Mouse (Mus musculus) kidney, postnatal 0 days (tissue): ENCODE data around the gene Akap1. TPM values are rescaled to one million over a fixed set of nuclear protein-coding genes. Genes with fewer than 3 reads are reported as not detected.
A peak's percentile ranks its signal among the peaks of the same experiment; 100 is the strongest.

Source experiments
- ATAC-seq: fragments of 200-750 bp; cut with Nextera tagmentation; replicated peaks from 2 replicates; pipeline ENCODE4 v1.8.0; 2017; ENCODE audit warnings: low read depth, moderate number of reproducible peaks, moderate TSS enrichment, moderate library complexity; ENCODE audit not compliant: low FRiP score
- DNase-seq: peaks from one replicate; pipeline ENCODE4 v3.0.0-alpha.2; 2016; ENCODE audit warnings: low spot score
- H3K27ac ChIP-seq: fragments of 300-500 bp; sonication (generic); 2 replicates; pipeline ENCODE4 v1.5.1; 2014; ENCODE audit warnings: mild to moderate bottlenecking
- H3K27me3 ChIP-seq: fragments of 300-500 bp; sonication (generic); 2 replicates; pipeline ENCODE4 v1.6.1; 2014; ENCODE audit warnings: low read length, mixed read lengths; ENCODE audit not compliant: insufficient read depth
- H3K36me3 ChIP-seq: fragments of 300-500 bp; sonication (generic); 2 replicates; pipeline ENCODE4 v1.6.1; 2014; ENCODE audit warnings: low read length, mixed read lengths; ENCODE audit not compliant: insufficient read depth
- H3K4me1 ChIP-seq: fragments of 300-500 bp; sonication (generic); replicated peaks from 2 replicates; pipeline ENCODE4 v1.6.1; 2014; ENCODE audit warnings: antibody characterized with exemption, low read length, mixed read lengths; ENCODE audit not compliant: insufficient read depth
- H3K4me2 ChIP-seq: fragments of 300-500 bp; sonication (generic); 2 replicates; pipeline ENCODE4 v1.6.1; 2014; ENCODE audit warnings: mild to moderate bottlenecking, low read length, moderate library complexity, mixed read lengths
- H3K4me3 ChIP-seq: fragments of 300-500 bp; sonication (generic); replicated peaks from 2 replicates; pipeline ENCODE4 v1.5.1; 2014; ENCODE audit warnings: low read depth, low read length
- H3K9ac ChIP-seq: fragments of 300-500 bp; sonication (generic); 2 replicates; pipeline ENCODE4 v1.6.1; 2014; ENCODE audit warnings: low read depth, low read length
- H3K9me3 ChIP-seq: fragments of 300-500 bp; sonication (generic); replicated peaks from 2 replicates; pipeline ENCODE4 v1.6.1; 2016; ENCODE audit warnings: low read length, inconsistent platforms, mixed read lengths
- CTCF ChIP-seq: IDR thresholded peaks from 2 replicates; pipeline ENCODE4 v1.5.1; 2016; ENCODE audit warnings: antibody characterized with exemption, low read depth, mild to moderate bottlenecking, moderate library complexity
- WGBS: fragments of 180-500 bp; shearing (Covaris S2); extraction: QIAGEN DNeasy Blood & Tissue Kit; methylation state at CpG from one replicate; pipeline ENCODE4 v1.1.7; 2014; 5-methylcytosine and 5-hydroxymethylcytosine counted together
- polyA plus RNA-seq: library from polyadenylated mRNA; unstranded; fragments of >200 nt; fragmentation: Nextera tagmentation; extraction: Ambion mirVana; gene quantifications from 2 replicates; pipeline ENCODE4 v1.2.1, GENCODE M21; 2015

Gene Akap1
- polyA plus RNA-seq, 1 experiment from 2014 or later = 16.9 TPM

DNA sequence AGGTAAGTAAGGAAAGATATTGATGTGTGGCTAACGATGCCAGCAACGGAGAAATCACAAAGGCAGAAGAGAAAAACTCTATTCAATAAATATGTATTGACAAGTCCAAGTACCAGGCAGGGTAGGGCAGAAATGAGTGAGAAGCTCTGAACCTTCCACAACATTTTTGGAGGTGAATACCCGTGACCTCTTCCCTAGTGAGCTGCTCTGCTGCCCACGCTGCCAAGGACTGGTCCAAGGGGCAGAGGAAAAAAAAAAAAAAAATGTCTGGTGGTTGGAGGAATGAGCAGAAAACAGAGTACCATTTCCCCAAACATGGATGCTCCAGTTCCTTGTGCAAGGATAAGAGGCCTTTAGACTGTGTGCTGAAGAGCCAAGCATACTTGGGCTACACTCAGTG is 11.6 kb downstream of the Akap1 start:
- Histone ChIP-seq H3K4me2 (no peak overlapping the region), H3K36me3 (no peaks in the 10 kb centered on the region), H3K27me3 (no peaks in the 10 kb centered on the region), H3K4me1 (peaks cover 31% of the 10 kb centered on the region; the same call in 1 of the 2 replicates), H3K9me3 (no peaks in the 10 kb centered on the region), H3K4me3 (no peak overlapping the region), H3K27ac (no peak overlapping the region), H3K9ac (no peak overlapping the region)
- DNase-seq (no peak), ATAC-seq (no peak)
- 73% methylated on average over 4 of the region's 4 CpGs for WGBS
- no peak for TF ChIP-seq CTCF

DNA sequence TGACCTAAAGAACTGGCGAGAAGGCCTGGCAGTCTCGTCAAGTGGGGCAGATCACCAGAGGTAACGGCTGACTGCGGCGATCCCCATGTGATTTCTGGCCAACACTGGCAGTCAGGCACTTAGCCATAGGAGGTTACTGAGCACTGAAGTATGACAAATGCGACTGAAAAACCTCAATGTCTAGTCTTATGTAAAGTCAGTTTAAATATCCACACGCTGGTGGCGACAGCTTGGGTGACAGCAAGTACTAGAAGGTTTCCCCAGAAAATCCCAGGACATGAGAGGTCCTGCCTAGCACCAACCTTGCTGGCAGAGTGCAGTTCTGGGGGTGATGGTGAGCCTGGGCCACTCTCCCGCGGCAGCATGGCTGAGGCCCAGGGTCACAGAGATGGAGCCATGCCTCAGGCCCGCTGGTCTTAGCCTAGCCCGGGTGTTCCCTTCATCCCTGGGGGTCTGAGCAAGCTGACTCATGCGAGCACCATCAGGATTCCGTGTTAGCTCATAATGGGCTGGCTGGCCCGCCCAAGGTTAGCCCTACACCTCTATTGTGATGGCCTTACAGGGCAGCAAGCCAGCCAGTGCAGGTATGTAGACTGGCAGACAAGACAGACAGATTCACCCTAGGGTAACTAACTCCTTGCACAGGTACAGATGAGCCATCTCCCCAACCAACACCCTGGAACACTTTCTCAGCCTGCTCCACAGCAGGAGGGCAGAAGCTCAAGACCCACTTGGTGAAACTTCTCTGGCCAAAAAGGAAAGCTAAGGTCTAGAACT is 13.1 kb downstream of the Akap1 start:
- 62% methylated on average over 15 of the region's 15 CpGs for WGBS
- no peaks in the 10 kb centered on the region for H3K27me3 ChIP-seq
- no peak for TF ChIP-seq CTCF
- H3K4me2 ChIP-seq = no peak overlapping the region
- H3K9me3 ChIP-seq = no peaks in the 10 kb centered on the region
- H3K4me3 ChIP-seq = no peak overlapping the region
- H3K27ac ChIP-seq = 0 out of 2 replicates have a peak overlapping the region, but pooled peaks have one; percentile 8
- no peaks in the 10 kb centered on the region for H3K36me3 ChIP-seq
- no peak overlapping the region for H3K9ac ChIP-seq
- H3K4me1 ChIP-seq = peaks cover 29% of the 10 kb centered on the region; the same call in 1 of the 2 replicates
- peak; percentile 7 for DNase-seq
- no peak for ATAC-seq

DNA sequence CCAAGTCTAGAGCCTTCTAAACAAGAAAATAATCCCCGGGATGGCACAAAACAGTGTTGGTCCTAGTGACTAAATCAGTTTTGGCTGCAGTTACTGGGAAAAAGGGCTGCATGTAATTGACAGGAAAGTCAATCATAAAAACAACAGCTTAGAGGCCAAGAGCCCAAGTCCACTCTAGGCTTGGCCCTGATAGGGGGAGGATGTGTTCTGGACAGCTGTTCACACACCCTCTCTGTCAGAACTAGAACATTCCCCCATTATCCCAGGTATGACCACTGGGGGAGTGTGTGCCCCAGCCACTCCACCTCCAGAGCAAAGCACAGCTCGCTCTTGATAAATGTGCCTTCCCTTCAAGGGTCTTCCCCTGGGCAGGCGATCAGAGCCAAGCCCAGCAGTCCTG is 14.7 kb downstream of the Akap1 start:
- Histone ChIP-seq H3K4me1 (peaks cover 27% of the 10 kb centered on the region; the same call in 1 of the 2 replicates), H3K36me3 (peaks cover 5% of the 10 kb centered on the region; the same call in 1 of the 2 replicates), H3K27ac (0 out of 2 replicates have a peak overlapping the region, but pooled peaks have one; percentile 10), H3K4me3 (no peak overlapping the region), H3K9ac (no peak overlapping the region), H3K9me3 (no peaks in the 10 kb centered on the region), H3K27me3 (no peaks in the 10 kb centered on the region), H3K4me2 (no peak overlapping the region)
- 47% methylated on average over 3 of the region's 3 CpGs for WGBS
- TF ChIP-seq CTCF = peak; percentile 51; the same call in 1 of the 2 replicates
- ATAC-seq = no peak; the same call in 1 of the 2 replicates
- DNase-seq = peak; percentile 67

DNA sequence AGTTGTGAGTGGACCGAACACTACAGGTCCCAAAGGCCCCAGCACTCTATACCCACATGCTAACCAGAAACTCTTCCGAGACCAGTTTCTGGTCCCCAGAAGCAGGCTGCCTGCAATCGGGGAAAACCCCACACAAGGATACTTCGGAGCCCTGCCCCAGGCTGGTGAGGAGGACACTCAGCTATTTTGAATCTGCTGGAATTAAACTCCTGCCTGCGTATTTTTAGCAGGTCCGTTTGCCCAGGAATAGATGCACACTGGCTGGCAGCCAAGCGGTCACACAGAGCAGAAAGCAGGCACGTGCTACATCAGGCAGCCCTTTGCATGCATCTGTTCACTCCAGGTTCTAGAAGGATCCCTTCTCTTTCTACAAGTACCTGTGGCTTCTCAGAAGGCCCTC is 15.1 kb downstream of the Akap1 start:
- Histone ChIP-seq H3K9ac (no peak overlapping the region), H3K27me3 (no peaks in the 10 kb centered on the region), H3K9me3 (no peaks in the 10 kb centered on the region), H3K36me3 (peaks cover 5% of the 10 kb centered on the region; the same call in 1 of the 2 replicates), H3K4me2 (no peak overlapping the region), H3K27ac (0 out of 2 replicates have a peak overlapping the region, but pooled peaks have one; percentile 13), H3K4me1 (peaks cover 27% of the 10 kb centered on the region; the same call in 1 of the 2 replicates), H3K4me3 (no peak overlapping the region)
- DNase-seq (peak; percentile 26), ATAC-seq (no peak)
- TF ChIP-seq CTCF = no peak
- WGBS = 56% methylated on average over 8 of the region's 8 CpGs

DNA sequence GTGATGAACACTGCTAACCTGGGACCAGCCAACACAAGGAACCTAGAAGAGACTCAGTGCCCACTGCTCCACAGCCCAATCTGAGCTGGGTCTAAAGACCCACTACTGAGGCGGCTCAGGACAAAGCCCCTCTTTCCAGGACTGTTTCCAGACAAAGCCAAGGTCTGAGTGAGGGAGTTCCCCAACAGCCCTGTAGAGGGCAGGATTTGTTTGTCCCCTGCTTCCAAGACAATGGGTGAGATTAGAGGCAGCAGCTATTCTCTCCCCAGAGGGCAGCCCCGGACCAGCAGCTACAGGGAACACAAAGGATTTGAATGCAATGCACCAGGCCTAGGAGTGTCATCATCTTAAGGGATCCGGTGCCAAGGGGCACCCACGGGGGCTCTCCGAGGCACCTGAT is 15.8 kb downstream of the Akap1 start:
- no peak overlapping the region for H3K4me3 ChIP-seq
- H3K9ac ChIP-seq = no peak overlapping the region
- no peak overlapping the region for H3K4me2 ChIP-seq
- WGBS = 37% methylated on average over 5 of the region's 5 CpGs
- ATAC-seq (peak; percentile 31), DNase-seq (peak; percentile 85)
- H3K27me3 ChIP-seq = no peaks in the 10 kb centered on the region
- H3K36me3 ChIP-seq = peaks cover 11% of the 10 kb centered on the region; the same call in 1 of the 2 replicates
- peak; percentile 82 for TF ChIP-seq CTCF
- H3K4me1 ChIP-seq = peaks cover 27% of the 10 kb centered on the region; the same call in 1 of the 2 replicates
- peak overlapping the region; percentile 13; the same call in 1 of the 2 replicates for H3K27ac ChIP-seq
- H3K9me3 ChIP-seq = no peaks in the 10 kb centered on the region

DNA sequence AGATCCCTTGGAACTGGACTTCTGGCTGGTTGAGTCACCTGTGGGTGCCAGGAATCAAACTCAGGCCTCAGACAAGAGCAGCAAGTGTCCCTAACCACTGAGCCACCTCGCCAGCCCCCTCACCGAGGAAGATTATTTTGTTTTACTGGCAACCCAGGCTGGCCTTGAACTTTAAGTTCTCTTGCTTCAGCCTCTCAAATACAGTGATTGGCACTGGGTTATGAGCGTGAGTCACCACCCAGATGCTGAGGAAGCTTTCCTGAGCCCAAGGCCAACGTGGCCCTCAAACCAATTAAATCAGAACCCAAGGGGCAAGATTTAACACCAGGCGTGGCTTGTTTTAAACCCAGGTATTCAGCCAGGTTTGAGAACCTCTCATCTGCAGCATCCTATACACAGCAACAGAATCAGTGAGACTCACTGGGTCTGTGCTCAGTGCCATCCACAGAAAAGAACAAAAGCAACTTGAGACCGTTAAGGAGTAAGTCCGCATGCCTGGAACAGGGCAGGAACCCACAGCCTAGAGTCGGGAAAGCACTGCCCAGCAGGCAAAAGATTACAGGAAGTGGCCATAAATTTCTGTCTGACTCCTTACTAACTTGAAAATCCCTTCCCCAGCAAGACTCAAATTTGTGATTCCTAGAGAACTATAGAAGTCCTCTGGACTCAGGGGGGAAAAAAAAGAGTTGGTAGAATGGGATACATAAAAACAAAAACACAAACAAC is 16.9 kb downstream of the Akap1 start:
- H3K27ac ChIP-seq = peak overlapping the region; percentile 28; the same call in 1 of the 2 replicates
- peak; percentile 61 for DNase-seq
- H3K4me2 ChIP-seq = no peak overlapping the region
- 50% methylated on average over 8 of the region's 8 CpGs for WGBS
- no peaks in the 10 kb centered on the region for H3K27me3 ChIP-seq
- H3K9ac ChIP-seq = no peak overlapping the region
- TF ChIP-seq CTCF = no peak
- no peak overlapping the region for H3K4me3 ChIP-seq
- H3K4me1 ChIP-seq = peaks cover 27% of the 10 kb centered on the region; the same call in 1 of the 2 replicates
- no peak for ATAC-seq
- H3K36me3 ChIP-seq = peaks cover 15% of the 10 kb centered on the region; the same call in 1 of the 2 replicates
- H3K9me3 ChIP-seq = no peaks in the 10 kb centered on the region
